Mouse (Mus musculus) heart, adult 2 months (tissue): ENCODE measurements around the gene Adcy2.

ENCODE experiments used
- CTCF ChIP-seq: fragments of 200-600 bp; IDR thresholded peaks from 2 replicates; pipeline ENCODE4 v1.8.1; 2022; ENCODE audit warnings: antibody characterized with exemption, mild to moderate bottlenecking, moderate library complexity
- POLR2A ChIP-seq: fragments of 200-500 bp; IDR thresholded peaks from 2 replicates; pipeline ENCODE4 v1.6.1; 2011; ENCODE audit warnings: mild to moderate bottlenecking, low read depth, low read length, control low read depth; ENCODE audit not compliant: insufficient read depth

GRCm38 (mm10) chr13:68712661-68713060 is 286.7 kb downstream of the Adcy2 start:
- no peak for TF ChIP-seq CTCF
- TF ChIP-seq POLR2A, result no peak
